ENCODE assay signal across 9 mouse cellular contexts in genomic region chr16:17510143-17510542, GRCm38 (mm10). TPM values are rescaled to one million over a fixed set of nuclear protein-coding genes. Genes with fewer than 3 reads are reported as not detected.
DNase-seq lines count a peak whose midpoint lies in the region; ATAC-seq and TF ChIP-seq lines count a peak whose summit lies in the region.
"Had no signal": no experiment of that assay in that cellular context is flagged by ENCODE, and none has a peak within 500 bp of the region (broad histone marks: within the 10 kb centered on the region; RNA-seq: fewer than 3 reads in every experiment).

No protein-coding gene starts in this region.

- H3K9ac ChIP-seq in lung, embryonic 14.5 days: 0 out of 2 replicates have a peak overlapping the region, but pooled peaks have one; percentile 88
- H3K9ac ChIP-seq in forebrain, embryonic 12.5 days: peak overlapping the region; percentile 27; the same call in 1 of the 2 replicates
- H3K9ac ChIP-seq in limb, embryonic 12.5 days (replicated peaks): no peak overlapping the region
- H3K9ac ChIP-seq in neural tube, embryonic 14.5 days (replicated peaks; ENCODE audit: low read depth, low read length): no peak overlapping the region

- peak overlapping the region; percentile 83 for H3K4me2 ChIP-seq in lung, embryonic 14.5 days
- H3K4me2 ChIP-seq in forebrain, embryonic 12.5 days: peak overlapping the region; percentile 78
- peak overlapping the region; percentile 67 for H3K4me2 ChIP-seq in limb, embryonic 12.5 days
- peak overlapping the region; percentile 79; the same call in 1 of the 2 replicates for H3K4me2 ChIP-seq in neural tube, embryonic 14.5 days (ENCODE audit: low read depth, low read length)

- peaks cover 11% of the 10 kb centered on the region; the same call in 1 of the 2 replicates for H3K4me1 ChIP-seq in lung, embryonic 14.5 days (ENCODE audit: insufficient read depth)
- peaks cover 8% of the 10 kb centered on the region; the same call in 1 of the 2 replicates for H3K4me1 ChIP-seq in lung, adult 2 months (ENCODE audit: control insufficient read depth, insufficient read depth, low read length)
- peaks cover 19% of the 10 kb centered on the region for H3K4me1 ChIP-seq in forebrain, embryonic 12.5 days
- peaks cover 12% of the 10 kb centered on the region for H3K4me1 ChIP-seq in limb, embryonic 12.5 days (replicated peaks)
- peaks cover 10% of the 10 kb centered on the region for H3K4me1 ChIP-seq in neural tube, embryonic 14.5 days (ENCODE audit: control insufficient read depth, insufficient read depth, low read length)

- H3K27ac ChIP-seq in lung, embryonic 14.5 days (ENCODE audit: low read depth): no peak overlapping the region
- H3K27ac ChIP-seq in forebrain, embryonic 12.5 days: no peak overlapping the region
- H3K27ac ChIP-seq in limb, embryonic 12.5 days: no peak overlapping the region
- H3K27ac ChIP-seq in neural tube, embryonic 14.5 days (ENCODE audit: low read depth, low read length): no peak overlapping the region

- peak overlapping the region; percentile 74 for H3K4me3 ChIP-seq in lung, embryonic 14.5 days (ENCODE audit: low read depth, low read length)
- H3K4me3 ChIP-seq in lung, adult 2 months (replicated peaks; ENCODE audit: extremely low read depth, low read depth, low read length): no peak overlapping the region
- H3K4me3 ChIP-seq in forebrain, embryonic 12.5 days (replicated peaks): peak overlapping the region; percentile 76; the same call in 1 of the 2 replicates
- H3K4me3 ChIP-seq in limb, embryonic 12.5 days (replicated peaks): peak overlapping the region; percentile 74
- no peak overlapping the region for H3K4me3 ChIP-seq in neural tube, embryonic 14.5 days (ENCODE audit: low read depth, low read length)

- 100% methylated on average over 2 of the region's 2 CpGs for WGBS in lung, embryonic 14.5 days
- 92% methylated on average over 2 of the region's 2 CpGs for WGBS in lung, adult 2 months
- WGBS in forebrain, embryonic 12.5 days: 100% methylated on average over 2 of the region's 2 CpGs
- 100% methylated on average over 2 of the region's 2 CpGs for WGBS in limb, embryonic 12.5 days
- WGBS in neural tube, embryonic 14.5 days: 100% methylated on average over 2 of the region's 2 CpGs

- no peak for TF ChIP-seq CTCF in lung, embryonic 14.5 days (IDR thresholded peaks at IDR 0.05; ENCODE audit: low read depth)
- TF ChIP-seq CTCF in lung, adult 2 months (IDR thresholded peaks at IDR 0.05; ENCODE audit: insufficient read depth, low read length): no peak

- TF ChIP-seq POLR2A in lung, adult 2 months (IDR thresholded peaks at IDR 0.05; ENCODE audit: borderline replicate concordance, extremely low read depth, low read depth, low read length): no peak

- no peaks in the 10 kb centered on the region for H3K27me3 ChIP-seq in lung, embryonic 14.5 days (ENCODE audit: insufficient read depth, low read length)
- H3K27me3 ChIP-seq in forebrain, embryonic 12.5 days: no peaks in the 10 kb centered on the region
- no peaks in the 10 kb centered on the region for H3K27me3 ChIP-seq in limb, embryonic 12.5 days
- H3K27me3 ChIP-seq in neural tube, embryonic 14.5 days (ENCODE audit: control insufficient read depth, insufficient read depth, low read length): no peaks in the 10 kb centered on the region

- ATAC-seq in lung, embryonic 14.5 days (ENCODE audit: insufficient read depth): no peak
- no peak for ATAC-seq in forebrain, embryonic 12.5 days (ENCODE audit: low FRiP score)
- ATAC-seq in limb, embryonic 12.5 days (ENCODE audit: insufficient number of reproducible peaks, insufficient read depth, low FRiP score, low TSS enrichment, low read depth): no peak
- ATAC-seq in neural tube, embryonic 14.5 days (ENCODE audit: low read depth): no peak

- H3K36me3 ChIP-seq in lung, embryonic 14.5 days (ENCODE audit: insufficient read depth): peaks cover 26% of the 10 kb centered on the region
- H3K36me3 ChIP-seq in forebrain, embryonic 12.5 days (replicated peaks): peaks cover 45% of the 10 kb centered on the region
- peaks cover 45% of the 10 kb centered on the region for H3K36me3 ChIP-seq in limb, embryonic 12.5 days
- peaks cover 18% of the 10 kb centered on the region; the same call in 1 of the 2 replicates for H3K36me3 ChIP-seq in neural tube, embryonic 14.5 days (ENCODE audit: control insufficient read depth, insufficient read depth, low read length)

- no peaks in the 10 kb centered on the region for H3K9me3 ChIP-seq in lung, embryonic 14.5 days (ENCODE audit: low read depth, low read length)
- no peaks in the 10 kb centered on the region for H3K9me3 ChIP-seq in forebrain, embryonic 12.5 days
- no peaks in the 10 kb centered on the region for H3K9me3 ChIP-seq in limb, embryonic 12.5 days
- H3K9me3 ChIP-seq in neural tube, embryonic 14.5 days (ENCODE audit: control insufficient read depth, low read length): no peaks in the 10 kb centered on the region

- DNase-seq in lung, embryonic 14.5 days: no peak
- DNase-seq in lung, adult 2 months: no peak
- DNase-seq in thymus, postnatal 0 days (ENCODE audit: low spot score): no peak
- DNase-seq in right cerebral cortex, postnatal 4 days: no peak
- DNase-seq in natural killer cell, adult 2 months (ENCODE audit: low spot score in 2 of 2): no peak
- DNase-seq: cerebellum, adult 11 months had no signal

RNA-seq across cellular contexts. Expression of gene Lztr1, which starts 1.7 kb away (rescaled TPM):
- polyA plus RNA-seq in lung, embryonic 14.5 days (2014; fragmentation: Nextera tagmentation; extraction: Ambion mirVana): 78.4 and 80.0 TPM in 2 replicates
- 243 and 247 TPM in 2 replicates for polyA plus RNA-seq in lung, adult 2 months (2012; rRNA removed)
- 101 TPM in 2 replicates for polyA plus RNA-seq in forebrain, embryonic 12.5 days (2016; fragmentation: Nextera tagmentation; extraction: Ambion mirVana)
- 104 and 111 TPM in 2 replicates for polyA plus RNA-seq in limb, embryonic 12.5 days (2016; fragmentation: Nextera tagmentation; extraction: Ambion mirVana)
- 113 and 132 TPM in 2 replicates for polyA plus RNA-seq in neural tube, embryonic 14.5 days (2014; fragmentation: Nextera tagmentation; extraction: Ambion mirVana)
- 30.9 and 36.4 TPM in 2 replicates for polyA plus RNA-seq in thymus, postnatal 0 days (2015; fragmentation: Nextera tagmentation; extraction: Ambion mirVana)

RNA-seq across cellular contexts. Expression of gene Aifm3, which starts 20.7 kb away (rescaled TPM):
- 1.3 and 1.5 TPM in 2 replicates for polyA plus RNA-seq in lung, embryonic 14.5 days (2014; fragmentation: Nextera tagmentation; extraction: Ambion mirVana)
- polyA plus RNA-seq in lung, adult 2 months (2012; rRNA removed): 2.5 and 2.6 TPM in 2 replicates
- polyA plus RNA-seq in forebrain, embryonic 12.5 days (2016; fragmentation: Nextera tagmentation; extraction: Ambion mirVana): 6.8 and 8.3 TPM in 2 replicates
- polyA plus RNA-seq in limb, embryonic 12.5 days (2016; fragmentation: Nextera tagmentation; extraction: Ambion mirVana): 0.45 and 0.55 TPM in 2 replicates
- polyA plus RNA-seq in neural tube, embryonic 14.5 days (2014; fragmentation: Nextera tagmentation; extraction: Ambion mirVana): 3.0 and 3.4 TPM in 2 replicates
- polyA plus RNA-seq in thymus, postnatal 0 days (2015; fragmentation: Nextera tagmentation; extraction: Ambion mirVana): 0.40 and 0.42 TPM in 2 replicates

RNA-seq across cellular contexts. Expression of gene Thap7, which starts 20.8 kb away (rescaled TPM):
- 47.4 and 51.4 TPM in 2 replicates for polyA plus RNA-seq in lung, embryonic 14.5 days (2014; fragmentation: Nextera tagmentation; extraction: Ambion mirVana)
- polyA plus RNA-seq in lung, adult 2 months (2012; rRNA removed): 87.3 and 90.4 TPM in 2 replicates
- 57.5 and 57.6 TPM in 2 replicates for polyA plus RNA-seq in forebrain, embryonic 12.5 days (2016; fragmentation: Nextera tagmentation; extraction: Ambion mirVana)
- polyA plus RNA-seq in limb, embryonic 12.5 days (2016; fragmentation: Nextera tagmentation; extraction: Ambion mirVana): 72.0 and 75.6 TPM in 2 replicates
- 58.6 and 62.7 TPM in 2 replicates for polyA plus RNA-seq in neural tube, embryonic 14.5 days (2014; fragmentation: Nextera tagmentation; extraction: Ambion mirVana)
- polyA plus RNA-seq in thymus, postnatal 0 days (2015; fragmentation: Nextera tagmentation; extraction: Ambion mirVana): 79.7 and 81.0 TPM in 2 replicates

RNA-seq across cellular contexts. Expression of gene Lrrc74b, which starts 50.9 kb away (rescaled TPM):
- 0.31 and 0.42 TPM in 2 replicates for polyA plus RNA-seq in lung, embryonic 14.5 days (2014; fragmentation: Nextera tagmentation; extraction: Ambion mirVana)
- 7.3 and 9.5 TPM in 2 replicates for polyA plus RNA-seq in lung, adult 2 months (2012; rRNA removed)
- polyA plus RNA-seq in forebrain, embryonic 12.5 days (2016; fragmentation: Nextera tagmentation; extraction: Ambion mirVana): 0.17 and 0.31 TPM in 2 replicates
- polyA plus RNA-seq in limb, embryonic 12.5 days (2016; fragmentation: Nextera tagmentation; extraction: Ambion mirVana): not detected in 2 replicates
- 0.79 and 1.1 TPM in 2 replicates for polyA plus RNA-seq in neural tube, embryonic 14.5 days (2014; fragmentation: Nextera tagmentation; extraction: Ambion mirVana)
- polyA plus RNA-seq in thymus, postnatal 0 days (2015; fragmentation: Nextera tagmentation; extraction: Ambion mirVana): 0.20 and 0.36 TPM in 2 replicates

RNA-seq across cellular contexts. Expression of gene P2rx6, which starts 51.5 kb away (rescaled TPM):
- polyA plus RNA-seq in lung, embryonic 14.5 days (2014; fragmentation: Nextera tagmentation; extraction: Ambion mirVana): 1.6 and 1.7 TPM in 2 replicates
- polyA plus RNA-seq in lung, adult 2 months (2012; rRNA removed): 10.7 and 12.7 TPM in 2 replicates
- polyA plus RNA-seq in forebrain, embryonic 12.5 days (2016; fragmentation: Nextera tagmentation; extraction: Ambion mirVana): 0.42 and 0.59 TPM in 2 replicates
- 0.26 and 0.33 TPM in 2 replicates for polyA plus RNA-seq in limb, embryonic 12.5 days (2016; fragmentation: Nextera tagmentation; extraction: Ambion mirVana)
- 2.4 and 2.7 TPM in 2 replicates for polyA plus RNA-seq in neural tube, embryonic 14.5 days (2014; fragmentation: Nextera tagmentation; extraction: Ambion mirVana)
- polyA plus RNA-seq in thymus, postnatal 0 days (2015; fragmentation: Nextera tagmentation; extraction: Ambion mirVana): 1.4 and 2.0 TPM in 2 replicates

Comparison
In these comparisons a context has a peak if more than half of its experiments do, and no peak if none do; other contexts are left out.
1. H3K4me3 ChIP-seq: peak in lung, embryonic 14.5 days (single experiment), forebrain, embryonic 12.5 days (single experiment) and limb, embryonic 12.5 days (single experiment); none in lung, adult 2 months (single experiment) and neural tube, embryonic 14.5 days (single experiment).
2. H3K9ac ChIP-seq: peak in lung, embryonic 14.5 days (single experiment) and forebrain, embryonic 12.5 days (single experiment); none in limb, embryonic 12.5 days (single experiment) and neural tube, embryonic 14.5 days (single experiment).
3. Peak in every context shown above with its lines, with median percentiles within 50 percentile points of each other: H3K4me2 ChIP-seq.